Mouse (Mus musculus): ENCODE measurements at regions not wholly inside any gene's neighbourhood (a gene's known extent, or its start where the extent isn't known, plus 50 kb on each side); places are given as distances from the start of the nearest gene placed in this dataset.
A peak's percentile ranks its signal among the peaks of the same experiment; 100 is the strongest.

DNA sequence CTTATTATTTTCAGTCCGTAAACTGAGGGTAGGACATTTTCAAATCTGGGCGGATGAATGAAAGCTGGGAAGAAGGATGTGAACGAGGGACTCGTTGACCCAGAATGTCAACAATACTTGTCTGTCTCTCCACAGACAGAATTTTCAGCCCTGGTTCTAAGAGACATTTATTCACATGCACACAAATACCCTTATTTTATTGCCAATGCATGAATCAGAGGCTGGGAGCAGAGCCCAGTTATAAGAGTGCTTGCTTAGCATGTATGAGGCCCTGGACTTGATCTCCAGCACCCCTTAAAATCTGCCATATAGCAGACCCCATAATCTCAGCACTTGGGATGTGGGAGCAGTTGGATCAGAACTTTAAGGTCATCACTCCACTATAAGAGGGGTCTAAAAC, 384.8 kb upstream of the Mpdz start:
- DNase-seq: no peak
- TF ChIP-seq CTCF (conservative IDR thresholded peaks at IDR 0.05; ENCODE audit: insufficient read depth, insufficient read length, low read depth, low read length) (no peak), POLR2A (IDR thresholded peaks at IDR 0.05; ENCODE audit: low read depth, low read length) (no peak)
- WGBS: 93% methylated on average over 4 of the region's 4 CpGs
- H3K27me3 ChIP-seq (replicated peaks; ENCODE audit: control insufficient read depth, insufficient read depth, low read length): no peaks in the 10 kb centered on the region
- H3K4me1 ChIP-seq (ENCODE audit: control insufficient read depth, insufficient read depth, low read length): no peaks in the 10 kb centered on the region
- H3K27ac ChIP-seq (ENCODE audit: insufficient read depth, low read depth, low read length): no peak overlapping the region
- H3K36me3 ChIP-seq (ENCODE audit: control insufficient read depth, insufficient read depth, low read length): no peaks in the 10 kb centered on the region
- H3K4me3 ChIP-seq (ENCODE audit: insufficient read depth, low read depth, low read length): no peak overlapping the region

DNA sequence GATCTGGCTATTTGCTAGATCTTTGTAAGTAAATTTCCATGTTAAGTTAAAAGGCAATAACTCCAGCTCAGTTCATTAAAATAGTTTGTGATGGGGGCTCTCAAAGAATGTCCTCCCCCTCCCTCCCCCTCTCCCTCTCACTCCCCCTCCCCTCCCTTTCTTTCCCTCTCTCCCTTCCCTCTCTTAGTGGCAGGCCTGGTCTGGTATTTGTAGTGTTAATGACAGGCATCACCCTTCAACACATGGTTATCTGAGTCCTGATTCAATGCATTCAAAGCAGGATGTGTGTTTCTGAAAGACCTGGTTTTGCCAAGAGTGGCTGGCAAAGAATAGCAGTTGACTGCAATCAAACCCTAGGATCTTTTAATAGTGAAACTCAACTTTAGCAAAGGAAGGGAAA, 383.4 kb upstream of the Mpdz start:
- Histone ChIP-seq H3K36me3 (ENCODE audit: control insufficient read depth, insufficient read depth, low read length) (no peaks in the 10 kb centered on the region), H3K4me1 (ENCODE audit: control insufficient read depth, insufficient read depth, low read length) (no peaks in the 10 kb centered on the region), H3K27ac (ENCODE audit: insufficient read depth, low read depth, low read length) (no peak overlapping the region), H3K4me3 (ENCODE audit: insufficient read depth, low read depth, low read length) (no peak overlapping the region), H3K27me3 (replicated peaks; ENCODE audit: control insufficient read depth, insufficient read depth, low read length) (no peaks in the 10 kb centered on the region)
- no peak for DNase-seq
- TF ChIP-seq POLR2A (IDR thresholded peaks at IDR 0.05; ENCODE audit: low read depth, low read length) (no peak), CTCF (conservative IDR thresholded peaks at IDR 0.05; ENCODE audit: insufficient read depth, insufficient read length, low read depth, low read length) (no peak)

DNA sequence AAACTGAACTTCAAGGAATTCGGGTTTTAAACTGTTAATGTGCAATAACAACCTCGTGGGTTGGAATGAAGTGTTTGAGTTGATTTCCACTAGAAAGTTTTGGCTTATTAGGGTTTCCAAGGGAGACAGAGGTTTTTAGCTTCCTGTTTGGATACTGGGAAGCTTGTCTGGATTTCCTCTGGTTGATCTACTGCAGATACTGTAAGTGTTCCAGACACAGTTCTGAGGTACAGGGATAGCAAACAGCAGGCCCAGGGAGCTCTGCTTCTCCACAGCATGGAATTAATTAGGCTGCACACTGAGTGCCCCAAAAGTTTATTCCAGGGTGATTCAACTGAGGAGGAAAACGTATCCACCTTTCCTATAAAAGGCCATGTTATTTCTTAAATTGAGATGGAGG, 381.0 kb upstream of the Mpdz start:
- H3K27me3 ChIP-seq (replicated peaks; ENCODE audit: control insufficient read depth, insufficient read depth, low read length): no peaks in the 10 kb centered on the region
- no peak overlapping the region for H3K4me3 ChIP-seq (ENCODE audit: insufficient read depth, low read depth, low read length)
- TF ChIP-seq CTCF (conservative IDR thresholded peaks at IDR 0.05; ENCODE audit: insufficient read depth, insufficient read length, low read depth, low read length) (no peak), POLR2A (IDR thresholded peaks at IDR 0.05; ENCODE audit: low read depth, low read length) (no peak)
- H3K27ac ChIP-seq (ENCODE audit: insufficient read depth, low read depth, low read length): no peak overlapping the region
- DNase-seq: no peak
- no peaks in the 10 kb centered on the region for H3K36me3 ChIP-seq (ENCODE audit: control insufficient read depth, insufficient read depth, low read length)
- WGBS: 57% methylated on average over 3 of the region's 3 CpGs
- no peaks in the 10 kb centered on the region for H3K4me1 ChIP-seq (ENCODE audit: control insufficient read depth, insufficient read depth, low read length)

DNA sequence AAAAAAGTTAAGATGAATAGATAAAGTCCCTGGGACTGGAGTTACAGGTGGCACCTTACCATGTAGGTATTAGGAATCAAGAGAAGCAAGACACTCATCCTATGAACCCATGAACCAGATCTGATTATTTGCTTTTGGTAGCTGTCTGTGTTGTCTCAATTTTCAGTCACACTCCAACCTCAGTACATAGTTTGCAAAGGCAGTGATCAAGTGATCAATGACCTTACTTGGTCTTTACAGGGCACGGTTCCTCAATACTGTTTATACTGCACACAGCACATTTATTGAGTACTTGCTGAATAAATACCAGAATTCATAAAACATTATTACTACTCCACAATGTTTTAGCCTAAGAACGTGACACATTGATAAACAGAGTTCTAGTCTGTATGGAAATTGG, 346.7 kb upstream of the Mpdz start:
- TF ChIP-seq CTCF (conservative IDR thresholded peaks at IDR 0.05; ENCODE audit: insufficient read depth, insufficient read length, low read depth, low read length) (no peak), POLR2A (IDR thresholded peaks at IDR 0.05; ENCODE audit: low read depth, low read length) (no peak)
- no peak overlapping the region for H3K27ac ChIP-seq (ENCODE audit: insufficient read depth, low read depth, low read length)
- DNase-seq: no peak
- no peak overlapping the region for H3K4me3 ChIP-seq (ENCODE audit: insufficient read depth, low read depth, low read length)
- WGBS: 88% methylated on average over 2 of the region's 2 CpGs
- H3K27me3 ChIP-seq (replicated peaks; ENCODE audit: control insufficient read depth, insufficient read depth, low read length): no peaks in the 10 kb centered on the region
- no peaks in the 10 kb centered on the region for H3K4me1 ChIP-seq (ENCODE audit: control insufficient read depth, insufficient read depth, low read length)
- H3K36me3 ChIP-seq (ENCODE audit: control insufficient read depth, insufficient read depth, low read length): no peaks in the 10 kb centered on the region

DNA sequence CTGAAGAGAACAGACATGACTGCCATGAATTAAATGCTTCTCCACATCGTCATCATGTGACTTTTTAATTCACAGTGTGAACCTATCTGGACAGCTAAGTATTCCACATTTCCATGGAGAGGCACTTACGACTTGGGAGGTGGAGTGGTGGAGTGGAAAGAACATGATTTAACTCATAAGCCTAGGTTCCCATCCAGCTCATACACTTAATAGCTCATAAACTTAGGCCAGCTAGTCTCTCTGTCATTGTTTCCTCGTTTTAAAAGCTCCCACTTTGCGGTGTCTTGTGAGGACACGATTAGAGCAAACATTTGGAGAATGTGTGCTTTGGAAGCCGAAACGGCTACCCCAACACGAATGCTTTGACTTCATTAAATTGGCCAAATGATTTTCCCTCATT, 346.0 kb upstream of the Mpdz start:
- no peak overlapping the region for H3K27ac ChIP-seq (ENCODE audit: insufficient read depth, low read depth, low read length)
- no peak overlapping the region for H3K4me3 ChIP-seq (ENCODE audit: insufficient read depth, low read depth, low read length)
- DNase-seq: no peak
- H3K27me3 ChIP-seq (replicated peaks; ENCODE audit: control insufficient read depth, insufficient read depth, low read length): no peaks in the 10 kb centered on the region
- 66% methylated on average over 8 of the region's 8 CpGs for WGBS
- TF ChIP-seq POLR2A (IDR thresholded peaks at IDR 0.05; ENCODE audit: low read depth, low read length) (no peak), CTCF (conservative IDR thresholded peaks at IDR 0.05; ENCODE audit: insufficient read depth, insufficient read length, low read depth, low read length) (no peak)
- no peaks in the 10 kb centered on the region for H3K36me3 ChIP-seq (ENCODE audit: control insufficient read depth, insufficient read depth, low read length)
- H3K4me1 ChIP-seq (ENCODE audit: control insufficient read depth, insufficient read depth, low read length): no peaks in the 10 kb centered on the region

DNA sequence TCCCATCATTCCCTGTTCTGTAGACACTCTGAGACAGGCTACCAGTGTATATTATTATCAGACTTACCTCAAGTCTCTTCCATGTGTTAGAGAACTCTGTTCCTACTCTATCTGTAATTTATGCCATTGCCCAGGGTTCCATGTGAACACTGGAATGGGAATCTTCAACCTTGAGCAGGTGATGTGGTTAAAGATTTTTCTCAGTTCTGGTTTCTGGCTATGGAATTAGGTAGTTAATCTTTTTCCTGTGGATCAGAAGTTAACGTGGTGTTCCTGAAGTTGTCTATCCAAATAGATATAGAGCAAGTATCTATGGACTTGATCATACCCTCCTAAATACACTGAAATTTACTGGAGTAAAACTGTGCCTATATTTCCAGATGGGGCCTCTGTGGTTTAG, 339.4 kb upstream of the Mpdz start:
- H3K4me1 ChIP-seq (ENCODE audit: control insufficient read depth, insufficient read depth, low read length): peaks cover 3% of the 10 kb centered on the region; the same call in 1 of the 2 replicates
- DNase-seq: peak; percentile 56

DNA sequence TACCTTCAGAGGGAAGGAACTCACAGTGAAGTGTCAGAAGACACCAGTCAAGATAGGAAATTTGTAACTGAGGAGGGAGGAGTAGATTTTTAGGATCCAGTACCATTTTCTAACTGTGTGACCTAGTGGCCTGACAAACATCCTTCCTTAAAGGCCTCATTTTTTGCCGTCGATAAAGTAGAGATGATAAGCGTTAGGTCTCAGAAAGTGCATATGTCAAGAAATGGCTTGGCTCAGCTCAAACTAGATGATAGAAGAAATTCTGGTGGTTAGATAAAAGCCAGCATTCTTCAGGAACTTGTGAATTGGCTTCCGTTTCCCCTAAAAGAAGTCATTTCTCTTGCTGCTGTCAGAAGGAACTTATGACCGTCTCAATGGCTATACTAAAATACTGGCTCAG, 324.1 kb upstream of the Mpdz start:
- H3K36me3 ChIP-seq (ENCODE audit: control insufficient read depth, insufficient read depth, low read length): no peaks in the 10 kb centered on the region
- TF ChIP-seq CTCF (conservative IDR thresholded peaks at IDR 0.05; ENCODE audit: insufficient read depth, insufficient read length, low read depth, low read length): no peak
- TF ChIP-seq POLR2A (IDR thresholded peaks at IDR 0.05; ENCODE audit: low read depth, low read length): no peak

More for the DNA sequence above, 339.4 kb upstream of the Mpdz start:
- whole genome bisulfite sequencing: 44% methylated on average over 1 of the region's 1 CpGs
- no peaks in the 10 kb centered on the region for H3K36me3 ChIP-seq (ENCODE audit: control insufficient read depth, insufficient read depth, low read length)
- no peak overlapping the region for H3K27ac ChIP-seq (ENCODE audit: insufficient read depth, low read depth, low read length)
- H3K27me3 ChIP-seq (replicated peaks; ENCODE audit: control insufficient read depth, insufficient read depth, low read length): no peaks in the 10 kb centered on the region
- TF ChIP-seq CTCF (conservative IDR thresholded peaks at IDR 0.05; ENCODE audit: insufficient read depth, insufficient read length, low read depth, low read length) (no peak), POLR2A (IDR thresholded peaks at IDR 0.05; ENCODE audit: low read depth, low read length) (no peak)
- H3K4me3 ChIP-seq (ENCODE audit: insufficient read depth, low read depth, low read length): no peak overlapping the region

More for the DNA sequence above, 324.1 kb upstream of the Mpdz start:
- H3K4me1 ChIP-seq (ENCODE audit: control insufficient read depth, insufficient read depth, low read length): no peaks in the 10 kb centered on the region
- H3K27ac ChIP-seq (ENCODE audit: insufficient read depth, low read depth, low read length): no peak overlapping the region
- no peak for DNase-seq
- WGBS: 62% methylated on average over 5 of the region's 5 CpGs
- H3K4me3 ChIP-seq (ENCODE audit: insufficient read depth, low read depth, low read length): no peak overlapping the region
- no peaks in the 10 kb centered on the region for H3K27me3 ChIP-seq (replicated peaks; ENCODE audit: control insufficient read depth, insufficient read depth, low read length)

Data from kidney, adult 2 months (tissue).